Mouse (Mus musculus) heart, adult 2 months (tissue): Measurements from ENCODE around the gene Slc27a2. TPM values are rescaled to one million over a fixed set of nuclear protein-coding genes. Genes with fewer than 3 reads are reported as not detected.

Experiments used
- DNase-seq, 2 experiments: peaks; one replicate each; pipeline ENCODE4 v3.0.0; 2021
- H3K27ac ChIP-seq: fragments of 200-600 bp; 2 replicates; pipeline ENCODE4 v1.8.1; 2022
- H3K27me3 ChIP-seq: fragments of 200-500 bp; 2 replicates; pipeline ENCODE4 v1.6.1; 2012; ENCODE audit warnings: mild to moderate bottlenecking, low read length, inconsistent platforms, mixed read lengths; ENCODE audit not compliant: control insufficient read depth, insufficient read depth
- H3K36me3 ChIP-seq: fragments of 200-500 bp; 2 replicates; pipeline ENCODE4 v1.6.1; 2012; ENCODE audit warnings: low read length, inconsistent platforms; ENCODE audit not compliant: control insufficient read depth, insufficient read depth
- H3K4me1 ChIP-seq: fragments of 200-500 bp; 2 replicates; pipeline ENCODE4 v1.6.1; 2011; ENCODE audit warnings: low read length; ENCODE audit not compliant: control insufficient read depth, insufficient read depth
- H3K4me3 ChIP-seq: fragments of 200-600 bp; 2 replicates; pipeline ENCODE4 v1.8.1; 2022
- H3K79me2 ChIP-seq: fragments of 200-500 bp; replicated peaks from 2 replicates; pipeline ENCODE4 v1.6.1; 2012; ENCODE audit warnings: mild to moderate bottlenecking, inconsistent platforms, low read length, moderate library complexity, mixed read lengths; ENCODE audit not compliant: control insufficient read depth, insufficient read depth
- H3K9ac ChIP-seq: fragments of 200-500 bp; 2 replicates; pipeline ENCODE4 v1.6.1; 2012; ENCODE audit warnings: low read depth, mild to moderate bottlenecking, control low read depth, inconsistent platforms, low read length, mixed read lengths
- CTCF ChIP-seq: fragments of 200-600 bp; IDR thresholded peaks from 2 replicates; pipeline ENCODE4 v1.8.1; 2022; ENCODE audit warnings: antibody characterized with exemption, mild to moderate bottlenecking, moderate library complexity
- EP300 ChIP-seq: fragments of 200-500 bp; IDR thresholded peaks from 2 replicates; pipeline ENCODE4 v1.6.1; 2011; ENCODE audit warnings: low read depth, low read length, control low read depth; ENCODE audit not compliant: insufficient read depth
- POLR2A ChIP-seq: fragments of 200-500 bp; IDR thresholded peaks from 2 replicates; pipeline ENCODE4 v1.6.1; 2011; ENCODE audit warnings: mild to moderate bottlenecking, low read depth, low read length, control low read depth; ENCODE audit not compliant: insufficient read depth
- WGBS: fragments of 180-500 bp; shearing (Covaris S2); methylation state at CpG from one replicate; pipeline ENCODE4 v1.1.7; 2018; 5-methylcytosine and 5-hydroxymethylcytosine counted together
- intact Hi-C: fragments of 180-260 bp; cut with DNase I; formaldehyde crosslinking; loops from one replicate; pipeline ENCODE4 v1.15.1; 2025
- polyA plus RNA-seq: library from polyadenylated mRNA; depleted of rRNA; stranded (reverse); fragments of >200 nt; gene quantifications from 2 replicates; pipeline ENCODE4 v1.2.3, GENCODE M21; 2012
- total RNA-seq, 2 experiments: library from RNA; stranded (reverse); gene quantifications; 2 replicates each; pipeline ENCODE4 v1.2.3; 2021

The Slc27a2 gene
- total and polyA plus RNA-seq, 3 experiments = 0.64 to 1.8 (median 0.78) TPM

DNA sequence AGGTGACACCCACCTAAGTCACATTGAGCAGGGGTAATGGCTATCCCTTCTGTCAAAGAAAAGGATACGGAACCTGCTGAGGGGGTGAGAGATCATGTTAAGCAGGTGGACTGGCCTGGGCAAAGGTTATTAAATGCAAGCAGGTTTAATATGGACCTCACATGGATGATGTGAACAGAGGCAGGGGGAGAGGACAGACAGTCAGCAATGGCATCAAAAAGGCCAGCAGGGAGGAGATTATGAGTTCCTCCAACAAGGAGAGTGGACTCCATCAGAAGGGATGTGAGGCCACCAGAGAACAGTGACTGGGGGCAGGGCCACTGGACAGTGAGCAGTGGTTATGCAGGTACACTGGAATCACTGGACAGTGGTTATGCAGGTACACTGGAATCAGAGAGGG lies 7.9 kb downstream of the Slc27a2 start:
- WGBS = 92% methylated on average over 1 of the region's 1 CpGs
- no peaks in the 10 kb centered on the region for H3K79me2 ChIP-seq
- TF ChIP-seq EP300 = no peak
- no peak for TF ChIP-seq POLR2A
- no peak for TF ChIP-seq CTCF
- H3K4me1 ChIP-seq = no peaks in the 10 kb centered on the region; the same call in 1 of the 2 replicates
- H3K4me3 ChIP-seq = no peak overlapping the region
- H3K27ac ChIP-seq = no peak overlapping the region
- intact Hi-C loops = no loop called here
- H3K36me3 ChIP-seq = no peaks in the 10 kb centered on the region
- H3K27me3 ChIP-seq = no peaks in the 10 kb centered on the region
- H3K9ac ChIP-seq = no peak overlapping the region
- no peak for DNase-seq

DNA sequence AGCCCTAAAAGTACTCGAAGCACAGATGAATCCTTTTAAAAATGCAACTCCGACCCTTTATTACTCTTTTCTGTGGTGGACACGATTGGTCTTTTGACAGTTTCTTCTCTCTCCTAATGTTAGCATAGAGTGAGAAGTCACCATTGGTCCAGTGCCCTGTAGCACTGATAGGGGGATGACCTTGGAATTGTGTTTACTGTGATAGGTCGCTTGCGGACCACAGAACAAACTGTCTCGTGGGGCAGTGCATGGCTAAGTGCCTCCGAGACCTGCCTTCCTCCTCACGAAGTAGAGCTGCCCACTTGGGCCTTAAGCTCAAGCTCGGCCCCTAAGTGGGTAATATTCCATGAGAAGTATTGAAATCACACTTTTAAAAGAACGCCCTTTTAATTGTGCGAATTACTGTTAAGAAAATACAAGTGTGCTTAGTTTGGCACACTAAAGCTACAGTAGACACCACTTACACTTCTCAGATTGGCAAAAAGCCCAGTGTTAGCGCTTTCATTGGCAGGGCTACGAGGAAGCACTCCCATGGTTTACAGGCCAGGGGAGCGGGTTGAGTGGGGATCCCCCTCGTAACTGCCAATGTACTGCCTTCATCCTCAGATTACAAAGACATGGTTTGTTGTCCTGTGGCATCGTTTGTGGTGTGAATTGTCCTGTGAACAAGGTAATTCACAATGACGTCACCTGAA lies 11.4 kb downstream of the Slc27a2 start:
- 32% methylated on average over 17 of the region's 17 CpGs for WGBS
- Histone ChIP-seq H3K4me1 (no peaks in the 10 kb centered on the region; the same call in 1 of the 2 replicates), H3K4me3 (no peak overlapping the region), H3K27ac (no peak overlapping the region), H3K79me2 (no peaks in the 10 kb centered on the region), H3K27me3 (no peaks in the 10 kb centered on the region), H3K36me3 (no peaks in the 10 kb centered on the region), H3K9ac (no peak overlapping the region)
- TF ChIP-seq EP300 (no peak), POLR2A (no peak), CTCF (no peak)
- intact Hi-C loops = no loop called here
- DNase-seq = peak in 1 of 2 experiments; percentile 15

DNA sequence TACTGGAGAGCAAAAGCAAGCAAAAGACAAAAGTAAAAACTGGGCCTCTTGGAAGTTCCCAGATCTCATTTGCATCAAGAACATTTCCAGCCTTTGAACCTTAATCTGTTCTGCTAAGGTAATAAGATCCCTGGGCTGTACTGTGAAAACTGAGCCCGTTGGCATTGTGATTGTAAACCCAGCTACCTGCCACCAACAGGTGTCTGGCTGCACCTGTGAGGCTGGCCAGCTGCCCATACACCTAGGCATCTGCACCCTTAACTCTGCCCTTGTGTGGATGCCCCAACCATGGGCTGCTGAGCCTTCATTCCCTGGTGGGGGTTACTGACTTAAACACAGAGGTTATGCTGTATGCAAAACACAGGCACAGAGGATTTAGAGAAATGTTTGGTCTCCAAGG lies 20.0 kb downstream of the Slc27a2 start:
- no peak for DNase-seq
- Histone ChIP-seq H3K9ac (no peak overlapping the region), H3K27me3 (no peaks in the 10 kb centered on the region), H3K79me2 (no peaks in the 10 kb centered on the region), H3K4me1 (no peaks in the 10 kb centered on the region), H3K27ac (no peak overlapping the region), H3K4me3 (no peak overlapping the region), H3K36me3 (no peaks in the 10 kb centered on the region)
- TF ChIP-seq POLR2A (no peak), CTCF (no peak), EP300 (no peak)
- intact Hi-C loops = no loop called here
- WGBS = 73% methylated on average over 1 of the region's 1 CpGs

DNA sequence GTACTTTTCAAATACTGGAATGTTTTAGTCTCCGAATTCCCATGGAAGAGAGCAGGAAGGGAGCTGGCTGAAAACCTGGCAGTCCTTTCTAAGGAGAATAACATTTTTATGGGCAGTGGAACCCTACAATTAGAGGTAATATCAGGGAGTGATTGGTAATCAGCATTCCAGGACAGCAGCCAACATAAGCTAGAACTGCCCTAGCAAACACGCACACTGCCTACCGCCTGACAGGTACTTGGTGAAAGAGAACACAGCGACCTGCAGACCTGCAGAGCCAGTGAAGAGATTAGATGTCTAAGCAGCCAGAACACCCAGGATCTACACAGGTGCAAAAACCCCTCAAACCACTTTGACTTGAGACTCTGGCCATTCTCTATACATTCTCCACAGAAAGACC lies 20.5 kb downstream of the Slc27a2 start:
- no peak overlapping the region for H3K27ac ChIP-seq
- WGBS = 56% methylated on average over 4 of the region's 4 CpGs
- intact Hi-C loops = no loop called here
- no peak overlapping the region for H3K4me3 ChIP-seq
- TF ChIP-seq EP300 (no peak), CTCF (no peak), POLR2A (no peak)
- H3K79me2 ChIP-seq = no peaks in the 10 kb centered on the region
- H3K9ac ChIP-seq = no peak overlapping the region
- no peaks in the 10 kb centered on the region for H3K27me3 ChIP-seq
- H3K36me3 ChIP-seq = no peaks in the 10 kb centered on the region
- H3K4me1 ChIP-seq = no peaks in the 10 kb centered on the region
- no peak for DNase-seq

DNA sequence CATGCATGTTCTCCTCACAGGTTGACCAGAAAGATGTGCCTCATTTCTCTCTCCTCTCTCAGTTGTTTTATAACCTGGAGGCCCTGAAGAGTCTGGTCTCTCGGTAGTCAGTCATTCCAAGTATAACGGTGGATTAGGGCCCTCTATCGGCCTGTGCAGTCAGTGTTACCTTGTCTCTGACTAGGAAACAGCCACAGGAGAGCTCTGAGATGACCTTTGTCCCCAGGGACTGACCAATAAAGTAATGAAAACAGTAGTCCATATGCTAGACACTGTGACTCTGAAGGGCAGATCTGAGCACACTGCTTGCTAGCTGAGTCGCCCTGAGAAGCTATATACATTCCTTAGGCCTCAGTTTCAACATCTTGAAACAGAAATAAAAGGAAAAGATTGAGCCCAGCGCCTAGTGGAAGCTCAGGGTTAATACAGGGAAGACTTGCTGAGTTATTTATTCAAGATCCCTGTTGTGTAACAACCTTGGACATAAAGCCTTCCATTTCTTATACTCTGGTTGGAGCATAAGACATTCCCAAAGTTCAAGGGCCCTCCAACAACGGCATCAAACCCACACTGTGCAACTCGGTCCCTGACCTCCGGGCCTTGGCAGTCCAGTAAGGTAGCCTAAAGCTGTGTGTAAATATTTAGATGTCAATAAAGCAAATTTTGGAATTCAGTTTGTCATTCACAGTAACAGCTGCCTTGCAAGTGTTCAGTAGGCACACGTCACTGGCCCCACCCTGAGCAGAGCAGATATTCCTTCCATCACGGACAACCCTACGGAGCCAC lies 23.4 kb downstream of the Slc27a2 start:
- no peak for DNase-seq
- intact Hi-C loops = no loop called here
- Histone ChIP-seq H3K4me1 (no peaks in the 10 kb centered on the region), H3K79me2 (no peaks in the 10 kb centered on the region), H3K36me3 (no peaks in the 10 kb centered on the region), H3K27ac (no peak overlapping the region), H3K27me3 (no peaks in the 10 kb centered on the region), H3K9ac (no peak overlapping the region), H3K4me3 (no peak overlapping the region)
- TF ChIP-seq CTCF = no peak
- no peak for TF ChIP-seq EP300
- TF ChIP-seq POLR2A = no peak
- WGBS = 75% methylated on average over 11 of the region's 11 CpGs

DNA sequence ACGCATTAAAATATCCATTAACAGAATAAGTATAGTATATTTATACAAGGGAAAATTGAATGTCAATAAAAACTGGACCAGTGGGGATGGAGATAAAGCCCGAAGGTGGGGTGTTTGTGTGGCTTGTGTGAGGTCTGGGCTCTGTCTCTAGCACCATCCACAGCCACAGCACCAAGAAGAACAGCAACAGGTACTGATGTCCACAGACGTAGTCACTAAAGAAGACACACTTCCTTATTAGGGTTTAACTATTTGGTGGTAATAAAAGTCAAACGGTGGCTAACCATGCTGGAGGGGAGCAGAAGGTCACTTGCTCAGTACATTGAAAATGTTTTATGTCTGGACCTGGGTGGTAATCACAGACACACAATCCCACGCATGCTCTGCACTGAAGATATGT lies 25.2 kb downstream of the Slc27a2 start:
- Histone ChIP-seq H3K27me3 (no peaks in the 10 kb centered on the region), H3K4me3 (no peak overlapping the region), H3K36me3 (no peaks in the 10 kb centered on the region), H3K4me1 (no peaks in the 10 kb centered on the region), H3K9ac (no peak overlapping the region), H3K79me2 (no peaks in the 10 kb centered on the region), H3K27ac (no peak overlapping the region)
- no peak for DNase-seq
- TF ChIP-seq CTCF (no peak), POLR2A (no peak), EP300 (no peak)
- 85% methylated on average over 5 of the region's 5 CpGs for WGBS
- intact Hi-C loops = no loop called here
